Mouse (Mus musculus) hindbrain, postnatal 0 days (tissue): ENCODE measurements around the gene Jade1. TPM values are rescaled to one million over a fixed set of nuclear protein-coding genes. Genes with fewer than 3 reads are reported as not detected.

Experiments
- ATAC-seq: fragments of 200-750 bp; cut with Nextera tagmentation; 2 replicates; pipeline ENCODE4 v1.8.0; 2017; ENCODE audit warnings: mild to moderate bottlenecking, moderate TSS enrichment, moderate library complexity
- DNase-seq: peaks from one replicate; pipeline ENCODE4 v3.0.0-alpha.2; 2015; ENCODE audit warnings: low spot score
- H3K27ac ChIP-seq: fragments of 300-500 bp; sonication (generic); 2 replicates; pipeline ENCODE4 v1.5.1; 2014; ENCODE audit warnings: mild to moderate bottlenecking
- H3K27me3 ChIP-seq: fragments of 300-500 bp; sonication (generic); 2 replicates; pipeline ENCODE4 v1.6.1; 2014; ENCODE audit warnings: low read length, mixed read lengths; ENCODE audit not compliant: insufficient read depth
- H3K36me3 ChIP-seq: fragments of 300-500 bp; sonication (generic); 2 replicates; pipeline ENCODE4 v1.6.1; 2014; ENCODE audit warnings: low read length, mixed read lengths; ENCODE audit not compliant: insufficient read depth
- H3K4me1 ChIP-seq: fragments of 300-500 bp; sonication (generic); 2 replicates; pipeline ENCODE4 v1.6.1; 2014; ENCODE audit warnings: antibody characterized with exemption, low read length, mixed read lengths; ENCODE audit not compliant: insufficient read depth
- H3K4me2 ChIP-seq: fragments of 300-500 bp; sonication (generic); 2 replicates; pipeline ENCODE4 v1.6.1; 2014; ENCODE audit warnings: low read depth, mild to moderate bottlenecking, low read length, moderate library complexity, mixed read lengths
- H3K4me3 ChIP-seq: fragments of 300-500 bp; sonication (generic); 2 replicates; pipeline ENCODE4 v1.5.1; 2014; ENCODE audit warnings: low read length
- H3K9ac ChIP-seq: fragments of 300-500 bp; sonication (generic); replicated peaks from 2 replicates; pipeline ENCODE4 v1.6.1; 2014; ENCODE audit warnings: mild to moderate bottlenecking, low read length, moderate library complexity, mixed read lengths
- H3K9me3 ChIP-seq: fragments of 300-500 bp; sonication (generic); 2 replicates; pipeline ENCODE4 v1.6.1; 2016; ENCODE audit warnings: low read length, mixed read lengths
- CTCF ChIP-seq: IDR thresholded peaks from 2 replicates; pipeline ENCODE4 v1.5.1; 2016; ENCODE audit warnings: antibody characterized with exemption, control low read depth, low read depth
- WGBS: fragments of 180-500 bp; shearing (Covaris S2); extraction: QIAGEN DNeasy Blood & Tissue Kit; methylation state at CpG from one replicate; pipeline ENCODE4 v1.1.7; 2014; 5-methylcytosine and 5-hydroxymethylcytosine counted together
- polyA plus RNA-seq: library from polyadenylated mRNA; unstranded; fragments of >200 nt; fragmentation: Nextera tagmentation; extraction: Ambion mirVana; gene quantifications from 2 replicates; pipeline ENCODE4 v1.2.1, GENCODE M21; 2015
- total RNA-seq: library from RNA; depleted of rRNA; stranded (reverse); fragments of >200 nt; gene quantifications from 2 replicates; pipeline ENCODE4 v1.2.3, GENCODE M21; 2014; rRNA removed

Gene Jade1
- total RNA-seq (19.1 and 33.4 TPM in 2 replicates), polyA plus RNA-seq (18.0 and 18.7 TPM in 2 replicates)

- no peaks in the 10 kb centered on the region for H3K36me3 ChIP-seq
- H3K9me3 ChIP-seq = no peaks in the 10 kb centered on the region
- no peak within 1 kb of the TSS for H3K27ac ChIP-seq
- TF ChIP-seq CTCF = no peak
- DNase-seq = no peak
- H3K9ac ChIP-seq = no peak within 1 kb of the TSS
- H3K27me3 ChIP-seq = no peaks in the 10 kb centered on the region
- H3K4me2 ChIP-seq = no peak within 1 kb of the TSS
- ATAC-seq = no peak
- no peaks in the 10 kb centered on the region for H3K4me1 ChIP-seq
- H3K4me3 ChIP-seq = no peak within 1 kb of the TSS
- 97% methylated on average over 36 of the region's 36 CpGs for WGBS
Measured at GRCm38 (mm10) chr3:41555491-41556381, at the start of gene Jade1. Jade1 (plus strand) TSS chr3:41555731.

DNA sequence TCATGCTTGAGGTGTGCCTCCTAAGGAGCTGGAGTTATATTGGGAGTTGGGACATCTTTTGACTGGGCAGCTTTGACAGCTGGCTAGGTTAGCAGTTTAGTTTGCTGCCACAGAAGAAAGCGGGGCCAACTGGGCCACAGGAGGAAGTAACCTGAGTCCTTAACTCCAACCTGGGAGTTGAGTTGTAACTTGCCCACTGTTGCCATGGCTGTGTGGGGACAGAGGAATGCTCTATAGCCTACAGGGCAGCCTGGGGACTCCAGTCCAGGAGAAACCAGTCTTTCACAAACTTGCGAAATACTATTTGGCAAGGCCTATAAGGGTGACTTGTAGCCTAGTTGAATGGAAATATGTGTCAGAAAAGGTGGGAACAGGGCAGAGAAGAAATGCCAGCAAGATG lies 46.1 kb upstream of the Jade1 start:
- TF ChIP-seq CTCF = no peak
- H3K4me3 ChIP-seq = no peak overlapping the region
- no peaks in the 10 kb centered on the region for H3K27me3 ChIP-seq
- no peaks in the 10 kb centered on the region for H3K4me1 ChIP-seq
- no peak overlapping the region for H3K4me2 ChIP-seq
- no peak overlapping the region for H3K9ac ChIP-seq
- ATAC-seq = no peak
- DNase-seq = no peak
- 77% methylated on average over 2 of the region's 2 CpGs for WGBS
- H3K27ac ChIP-seq = no peak overlapping the region
- H3K36me3 ChIP-seq = no peaks in the 10 kb centered on the region
- H3K9me3 ChIP-seq = no peaks in the 10 kb centered on the region

DNA sequence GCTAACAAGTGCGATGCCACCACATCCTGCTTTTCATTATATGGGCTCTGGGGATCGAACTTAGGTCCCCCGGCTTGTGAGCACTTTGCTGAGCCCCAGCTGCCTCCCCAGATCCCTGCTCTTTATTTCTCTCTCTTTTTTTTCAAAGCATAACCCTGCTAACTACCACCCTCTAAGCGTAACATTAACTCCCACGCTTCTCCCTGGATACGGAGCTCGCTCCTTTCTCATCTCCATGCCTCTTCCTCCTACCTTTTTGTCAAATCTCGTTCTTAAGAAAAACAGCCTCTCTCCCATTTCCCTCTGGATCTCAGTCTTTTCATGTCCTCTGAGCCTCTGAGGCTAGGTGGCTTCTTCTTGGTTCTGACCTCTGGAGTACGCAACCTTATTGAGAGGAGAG lies 45.3 kb upstream of the Jade1 start:
- Histone ChIP-seq H3K4me3 (no peak overlapping the region), H3K27me3 (no peaks in the 10 kb centered on the region), H3K9me3 (no peaks in the 10 kb centered on the region), H3K9ac (no peak overlapping the region), H3K27ac (no peak overlapping the region), H3K36me3 (no peaks in the 10 kb centered on the region), H3K4me2 (no peak overlapping the region), H3K4me1 (no peaks in the 10 kb centered on the region)
- 48% methylated on average over 9 of the region's 9 CpGs for WGBS
- TF ChIP-seq CTCF = no peak
- no peak for ATAC-seq
- DNase-seq = no peak

DNA sequence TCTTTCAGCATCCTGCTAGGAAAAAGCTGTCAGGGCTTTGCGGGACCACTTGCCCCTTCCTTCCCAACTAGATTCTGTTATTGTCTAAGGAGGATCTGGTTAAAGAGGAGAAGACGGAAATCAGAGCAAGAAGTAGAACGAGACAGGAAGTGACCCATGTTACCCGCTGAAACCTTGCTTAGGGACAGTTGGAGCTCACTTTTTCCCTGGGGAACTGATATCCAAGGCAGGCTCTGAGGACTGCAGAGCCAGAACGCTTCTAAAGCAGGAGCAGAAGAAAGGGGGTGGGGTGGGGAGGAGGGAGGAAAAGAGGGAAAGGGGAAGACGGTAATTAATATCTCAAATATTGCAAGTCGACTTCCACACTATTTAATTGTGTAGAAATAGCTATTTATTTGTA lies 44.8 kb upstream of the Jade1 start:
- 67% methylated on average over 7 of the region's 7 CpGs for WGBS
- Histone ChIP-seq H3K27me3 (no peaks in the 10 kb centered on the region), H3K27ac (no peak overlapping the region), H3K9me3 (no peaks in the 10 kb centered on the region), H3K4me2 (no peak overlapping the region), H3K4me1 (no peaks in the 10 kb centered on the region), H3K36me3 (no peaks in the 10 kb centered on the region), H3K4me3 (no peak overlapping the region), H3K9ac (no peak overlapping the region)
- ATAC-seq (no peak), DNase-seq (no peak)
- TF ChIP-seq CTCF = no peak

DNA sequence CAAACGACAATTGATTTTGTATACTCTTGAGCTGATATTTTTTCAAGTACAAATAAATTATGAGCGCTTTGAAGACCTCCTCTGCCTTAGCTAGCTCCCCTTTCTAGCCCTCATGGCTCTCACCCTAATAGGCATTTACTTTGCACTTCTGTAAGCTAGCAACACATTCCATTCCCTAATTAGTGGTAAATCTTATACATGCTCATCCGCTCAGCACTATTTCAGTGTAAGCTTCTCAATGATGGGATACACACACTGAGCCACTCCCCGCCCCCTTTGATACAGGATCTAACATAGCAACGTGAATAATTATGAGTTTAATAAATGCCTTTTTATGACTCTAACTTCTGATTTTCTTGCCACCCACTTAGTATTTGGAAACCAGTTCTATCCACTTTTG lies 41.5 kb upstream of the Jade1 start:
- no peak for DNase-seq
- ATAC-seq = no peak
- no peak for TF ChIP-seq CTCF
- Histone ChIP-seq H3K9ac (no peak overlapping the region), H3K4me1 (no peaks in the 10 kb centered on the region), H3K27ac (no peak overlapping the region), H3K4me3 (no peak overlapping the region), H3K9me3 (no peaks in the 10 kb centered on the region), H3K27me3 (no peaks in the 10 kb centered on the region), H3K36me3 (no peaks in the 10 kb centered on the region), H3K4me2 (no peak overlapping the region)
- 77% methylated on average over 5 of the region's 5 CpGs for WGBS

DNA sequence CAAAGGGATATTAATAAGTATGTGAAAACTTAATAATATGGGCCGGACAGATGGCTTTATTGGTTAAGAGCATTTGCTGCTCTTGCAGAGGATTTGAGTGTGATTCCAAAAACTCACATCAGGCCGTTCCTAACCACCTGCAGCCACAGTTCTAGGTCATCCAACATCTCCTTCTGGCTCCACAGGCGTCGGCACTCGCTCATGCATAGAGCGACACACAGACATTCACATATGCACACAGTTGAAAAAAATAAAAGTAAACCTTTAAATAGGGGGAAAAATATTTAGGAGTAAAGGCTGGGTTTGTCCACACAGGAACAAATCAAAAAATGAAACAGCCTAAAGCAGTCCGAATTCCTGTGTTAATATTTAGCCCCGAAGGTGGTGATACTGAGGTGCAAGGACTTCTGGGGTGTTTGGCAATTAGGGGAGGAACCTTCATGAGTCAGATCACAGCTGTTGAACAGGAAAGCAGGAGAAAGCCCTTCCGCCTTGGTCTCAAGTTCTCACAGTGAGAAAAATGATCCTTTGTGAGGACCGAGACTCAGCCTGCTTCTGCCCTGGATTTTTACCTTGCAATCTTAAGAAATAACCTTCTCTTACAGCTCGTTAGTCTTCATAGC lies 40.7 kb upstream of the Jade1 start:
- no peaks in the 10 kb centered on the region for H3K9me3 ChIP-seq
- no peak overlapping the region for H3K4me3 ChIP-seq
- no peak overlapping the region for H3K27ac ChIP-seq
- H3K9ac ChIP-seq = no peak overlapping the region
- 84% methylated on average over 11 of the region's 11 CpGs for WGBS
- no peak for TF ChIP-seq CTCF
- no peak overlapping the region for H3K4me2 ChIP-seq
- no peaks in the 10 kb centered on the region for H3K27me3 ChIP-seq
- H3K36me3 ChIP-seq = no peaks in the 10 kb centered on the region
- no peak for DNase-seq
- no peaks in the 10 kb centered on the region for H3K4me1 ChIP-seq
- ATAC-seq = no peak
